Mouse (Mus musculus) heart, adult 2 months (tissue): Measurements from ENCODE around the gene Acvr1b.
A peak's percentile ranks its signal among the peaks of the same experiment; 100 is the strongest.

Source experiments
- CTCF ChIP-seq: fragments of 200-600 bp; IDR thresholded peaks from 2 replicates; pipeline ENCODE4 v1.8.1; 2022; ENCODE audit warnings: antibody characterized with exemption, mild to moderate bottlenecking, moderate library complexity
- EP300 ChIP-seq: fragments of 200-500 bp; IDR thresholded peaks from 2 replicates; pipeline ENCODE4 v1.6.1; 2011; ENCODE audit warnings: low read depth, low read length, control low read depth; ENCODE audit not compliant: insufficient read depth
- POLR2A ChIP-seq: fragments of 200-500 bp; IDR thresholded peaks from 2 replicates; pipeline ENCODE4 v1.6.1; 2011; ENCODE audit warnings: mild to moderate bottlenecking, low read depth, low read length, control low read depth; ENCODE audit not compliant: insufficient read depth

- TF ChIP-seq CTCF (no peak), POLR2A (no peak), EP300 (peak; percentile 40; the same call in 1 of the 2 replicates)
Observed at GRCm38 (mm10) chr15:101228866-101229590, 55.2 kb downstream of the Acvr1b start.
